Mouse (Mus musculus) kidney, postnatal 25 days (tissue): ENCODE measurements at regions not wholly inside any gene's neighbourhood (a gene's known extent, or its start where the extent isn't known, plus 50 kb on each side); places are given as distances from the start of the nearest gene placed in this dataset.

Source experiments
- DNase-seq, 2 experiments: peaks; one replicate each; pipeline ENCODE4 v3.0.0; 2021; ENCODE audit warnings: mixed read lengths in 2 of 2

- no peak for DNase-seq
Measured at GRCm38 (mm10) chr4:93986189-93986588, 570.2 kb upstream of the Gm10306 start.

- no peak for DNase-seq
Measured at GRCm38 (mm10) chr4:93990273-93990869, 566.0 kb upstream of the Gm10306 start.

- no peak for DNase-seq
Measured at GRCm38 (mm10) chr4:94005818-94006217, 550.5 kb upstream of the Gm10306 start.

- DNase-seq, result peak in 1 of 2 experiments; percentile 35
Measured at GRCm38 (mm10) chr4:94007088-94007768, 549.1 kb upstream of the Gm10306 start.

- DNase-seq, result no peak
Measured at GRCm38 (mm10) chr4:94015713-94016112, 540.6 kb upstream of the Gm10306 start.

- no peak for DNase-seq
Measured at GRCm38 (mm10) chr4:94017702-94018101, 538.6 kb upstream of the Gm10306 start.

GRCm38 (mm10) chr4:94049629-94050310 is 506.6 kb upstream of the Gm10306 start:
- DNase-seq, result no peak

GRCm38 (mm10) chr4:94052249-94053162 is 503.8 kb upstream of the Gm10306 start:
- DNase-seq, result no peak

- DNase-seq, result no peak
Measured at GRCm38 (mm10) chr4:94073178-94073870, 483.0 kb upstream of the Gm10306 start.

- DNase-seq, result no peak
Measured at GRCm38 (mm10) chr4:94082839-94083238, 473.5 kb upstream of the Gm10306 start.

- DNase-seq, result no peak
Measured at GRCm38 (mm10) chr4:94094379-94094778, 462.0 kb upstream of the Gm10306 start.

GRCm38 (mm10) chr4:94106941-94107340 is 449.4 kb upstream of the Gm10306 start:
- DNase-seq, result no peak

GRCm38 (mm10) chr4:94116881-94117280 is 439.5 kb upstream of the Gm10306 start:
- no peak for DNase-seq

GRCm38 (mm10) chr4:94124177-94124576 is 432.2 kb upstream of the Gm10306 start:
- no peak for DNase-seq

GRCm38 (mm10) chr4:94137921-94138320 is 418.4 kb upstream of the Gm10306 start:
- no peak for DNase-seq

GRCm38 (mm10) chr4:94144901-94145801 is 411.2 kb upstream of the Gm10306 start:
- no peak for DNase-seq

- no peak for DNase-seq
Measured at GRCm38 (mm10) chr4:94147964-94148533, 408.3 kb upstream of the Gm10306 start.

- no peak for DNase-seq
Measured at GRCm38 (mm10) chr4:94149056-94149455, 407.3 kb upstream of the Gm10306 start.

- no peak for DNase-seq
Measured at GRCm38 (mm10) chr4:94160620-94161019, 395.7 kb upstream of the Gm10306 start.

GRCm38 (mm10) chr4:94173096-94173495 is 383.2 kb upstream of the Gm10306 start:
- no peak for DNase-seq

GRCm38 (mm10) chr4:94186997-94187396 is 369.3 kb upstream of the Gm10306 start:
- DNase-seq, result no peak
